Mouse (Mus musculus): ENCODE measurements around the gene Nrl.

DNA sequence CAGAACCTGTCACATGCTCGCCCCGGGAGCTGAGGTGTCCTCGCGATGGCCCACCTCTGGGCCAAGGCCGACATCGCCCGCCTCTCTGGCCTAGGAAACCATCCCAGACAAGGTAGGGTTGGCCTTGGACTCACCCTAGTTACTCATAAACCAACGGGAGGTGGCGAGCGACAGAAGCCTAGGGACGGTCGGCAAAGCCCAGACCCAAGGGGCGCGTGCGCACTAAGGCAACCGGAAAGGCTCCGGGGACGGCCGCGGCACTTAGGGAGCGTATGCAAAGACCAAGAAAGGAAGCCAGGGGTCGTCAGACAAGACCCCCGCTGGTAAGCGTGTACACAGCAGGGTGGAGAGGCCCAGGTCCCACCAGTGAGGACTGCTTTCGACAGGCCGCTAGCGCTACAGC lies 35.0 kb upstream of the Nrl start, which contains the start of gene Dcaf11:
- TF ChIP-seq CTCF (IDR thresholded peaks at IDR 0.05; ENCODE audit: control insufficient read depth, insufficient read depth, insufficient read length) (no peak), MAX (IDR thresholded peaks at IDR 0.05) (no peak), CEBPB (IDR thresholded peaks at IDR 0.05; ENCODE audit: low read depth) (no peak), MYOG (IDR thresholded peaks at IDR 0.05; ENCODE audit: control insufficient read depth, extremely low read depth, insufficient read length) (no peak), USF1 (IDR thresholded peaks at IDR 0.05; ENCODE audit: low read depth) (no peak)

Measured in C2C12 (cell line).